Mouse (Mus musculus) lung, postnatal 0 days (tissue): ENCODE data around the gene Ppp3ca.

ENCODE experiments used
- CTCF ChIP-seq: IDR thresholded peaks from 2 replicates; pipeline ENCODE4 v1.5.1; 2016; ENCODE audit warnings: antibody characterized with exemption, mild to moderate bottlenecking
- EP300 ChIP-seq: IDR thresholded peaks from 2 replicates; pipeline ENCODE4 v1.6.1; 2016; ENCODE audit warnings: antibody characterized with exemption, mild to moderate bottlenecking, control low read depth

GRCm38 (mm10) chr3:136952822-136953221 lies 282.9 kb downstream of the Ppp3ca start:
- TF ChIP-seq CTCF (no peak), EP300 (no peak)
